Mouse (Mus musculus) embryonic fibroblast, embryonic 13.5 days (primary cell): ENCODE results near the gene Tmcc2.

ENCODE experiments used
- CTCF ChIP-seq: IDR thresholded peaks from 2 replicates; pipeline ENCODE4 v1.5.1; 2011; ENCODE audit warnings: mild to moderate bottlenecking, control low read depth, low read length, moderate library complexity, borderline replicate concordance; ENCODE audit not compliant: insufficient read depth
- POLR2A ChIP-seq: IDR thresholded peaks from 2 replicates; pipeline ENCODE4 v1.6.1; 2011; ENCODE audit warnings: low read depth, mild to moderate bottlenecking, control low read depth, low read length, moderate library complexity

- no peak for TF ChIP-seq POLR2A
- no peak for TF ChIP-seq CTCF
Observed at GRCm38 (mm10) chr1:132345514-132345913, 45.6 kb downstream of the Tmcc2 start.
